Mouse (Mus musculus): ENCODE results near the gene Pdzd3.

Pdzd3 gene

GRCm38 (mm10) chr9:44250445-44250844, 826 bp downstream of the Pdzd3 start:
- no peak for DNase-seq (ENCODE audit: low read depth)

GRCm38 (mm10) chr9:44249181-44250146, 1.8 kb downstream of the Pdzd3 start:
- DNase-seq (ENCODE audit: low read depth) = peak; percentile 77

GRCm38 (mm10) chr9:44247907-44248306, 3.4 kb downstream of the Pdzd3 start:
- no peak for DNase-seq (ENCODE audit: low read depth)

GRCm38 (mm10) chr9:44243621-44244020, 7.7 kb downstream of the Pdzd3 start:
- DNase-seq (ENCODE audit: low read depth) = no peak

- no peak for DNase-seq (ENCODE audit: low read depth)
These were observed 9.9 kb downstream of the Pdzd3 start for GRCm38 (mm10) chr9:44241418-44241817.

- no peak for DNase-seq (ENCODE audit: low read depth)
These were observed 10.4 kb downstream of the Pdzd3 start for GRCm38 (mm10) chr9:44240911-44241310.

GRCm38 (mm10) chr9:44240399-44240798, 10.9 kb downstream of the Pdzd3 start, which contains the start of gene Ccdc153:
Gene Ccdc153 (plus strand): TSS chr9:44240676.
- DNase-seq (ENCODE audit: low read depth) = no peak

GRCm38 (mm10) chr9:44239447-44239846, 11.8 kb downstream of the Pdzd3 start:
- peak; percentile 72 for DNase-seq (ENCODE audit: low read depth)

- DNase-seq (ENCODE audit: low read depth) = no peak
These were observed 12.6 kb downstream of the Pdzd3 start for GRCm38 (mm10) chr9:44238501-44239190.

GRCm38 (mm10) chr9:44237128-44237527, 14.1 kb downstream of the Pdzd3 start:
- no peak for DNase-seq (ENCODE audit: low read depth)

- no peak for DNase-seq (ENCODE audit: low read depth)
These were observed 14.7 kb downstream of the Pdzd3 start for GRCm38 (mm10) chr9:44236601-44237000.

- DNase-seq (ENCODE audit: low read depth) = peak; percentile 89
These were observed 16.5 kb downstream of the Pdzd3 start for GRCm38 (mm10) chr9:44234479-44235427.

GRCm38 (mm10) chr9:44233802-44234478, 17.3 kb downstream of the Pdzd3 start, which contains the start of gene Cbl:
Gene Cbl (minus strand): TSS chr9:44234049.
- peak; percentile 97 for DNase-seq (ENCODE audit: low read depth)

- DNase-seq (ENCODE audit: low read depth) = peak; percentile 80
These were observed 18.1 kb downstream of the Pdzd3 start for GRCm38 (mm10) chr9:44233021-44233801.

GRCm38 (mm10) chr9:44231609-44232008, 19.7 kb downstream of the Pdzd3 start:
- DNase-seq (ENCODE audit: low read depth) = peak; percentile 31

GRCm38 (mm10) chr9:44225993-44226392, 25.3 kb downstream of the Pdzd3 start:
- DNase-seq (ENCODE audit: low read depth) = no peak

- no peak for DNase-seq (ENCODE audit: low read depth)
These were observed 37.7 kb downstream of the Pdzd3 start for GRCm38 (mm10) chr9:44213538-44213937.

- DNase-seq (ENCODE audit: low read depth) = no peak
These were observed 38.9 kb downstream of the Pdzd3 start for GRCm38 (mm10) chr9:44212406-44212805.

GRCm38 (mm10) chr9:44209416-44209815, 41.9 kb downstream of the Pdzd3 start:
- DNase-seq (ENCODE audit: low read depth) = no peak

GRCm38 (mm10) chr9:44207840-44208239, 43.4 kb downstream of the Pdzd3 start:
- no peak for DNase-seq (ENCODE audit: low read depth)
